Mouse (Mus musculus) spleen, postnatal 4 days (tissue): ENCODE measurements around the gene Map3k4.
"Not testable (repeated sequence)": the region's sequence is repeated elsewhere in the genome, so short reads cannot be mapped to it uniquely, and the experiment has no call there.

Source experiments
- DNase-seq, 2 experiments: peaks; one replicate each; pipeline ENCODE4 v3.0.0; 2022; ENCODE audit warnings: low spot score in 2 of 2

Gene Map3k4

GRCm38 (mm10) chr17:12224551-12224950 is 94.0 kb downstream of the Map3k4 start:
- DNase-seq = not testable (repeated sequence)

- no peak for DNase-seq
Measured at GRCm38 (mm10) chr17:12224145-12224544, 94.5 kb downstream of the Map3k4 start.

- DNase-seq = no peak
Measured at GRCm38 (mm10) chr17:12223682-12224081, 94.9 kb downstream of the Map3k4 start.

- DNase-seq = no peak
Measured at GRCm38 (mm10) chr17:12221926-12222325, 96.7 kb downstream of the Map3k4 start.

- no peak for DNase-seq
Measured at GRCm38 (mm10) chr17:12216224-12216623, 102.4 kb downstream of the Map3k4 start.

- no peak for DNase-seq
Measured at GRCm38 (mm10) chr17:12213430-12213829, 105.2 kb downstream of the Map3k4 start.

- DNase-seq = no peak
Measured at GRCm38 (mm10) chr17:12212341-12212740, 106.3 kb downstream of the Map3k4 start.

GRCm38 (mm10) chr17:12211890-12212289 is 106.7 kb downstream of the Map3k4 start:
- DNase-seq = no peak

GRCm38 (mm10) chr17:12210544-12211132 is 108.0 kb downstream of the Map3k4 start:
- peak; percentile 92 to 99 for DNase-seq

GRCm38 (mm10) chr17:12209481-12209880 is 109.1 kb downstream of the Map3k4 start:
- no peak for DNase-seq

- DNase-seq = no peak
Measured at GRCm38 (mm10) chr17:12207022-12207548, 111.5 kb downstream of the Map3k4 start.

- peak; percentile 73 to 83 for DNase-seq
Measured at GRCm38 (mm10) chr17:12206248-12206647, 112.3 kb downstream of the Map3k4 start.

GRCm38 (mm10) chr17:12205694-12206075 is 112.9 kb downstream of the Map3k4 start:
- peak; percentile 62 to 75 for DNase-seq

- DNase-seq = peak; percentile 88 to 89
Measured at GRCm38 (mm10) chr17:12205015-12205693, 113.4 kb downstream of the Map3k4 start.

GRCm38 (mm10) chr17:12204689-12205014 is 113.9 kb downstream of the Map3k4 start:
- no peak for DNase-seq

GRCm38 (mm10) chr17:12204246-12204645 is 114.3 kb downstream of the Map3k4 start:
- peak; percentile 55 to 75 for DNase-seq

GRCm38 (mm10) chr17:12203414-12203897 is 115.1 kb downstream of the Map3k4 start:
- DNase-seq = no peak

- no peak for DNase-seq
Measured at GRCm38 (mm10) chr17:12201086-12201485, 117.5 kb downstream of the Map3k4 start.

GRCm38 (mm10) chr17:12199933-12200332 is 118.7 kb downstream of the Map3k4 start:
- no peak for DNase-seq

- no peak for DNase-seq
Measured at GRCm38 (mm10) chr17:12195604-12196003, 123.0 kb downstream of the Map3k4 start.

- DNase-seq = no peak
Measured at GRCm38 (mm10) chr17:12195137-12195536, 123.5 kb downstream of the Map3k4 start.

GRCm38 (mm10) chr17:12187782-12188181 is 130.8 kb downstream of the Map3k4 start:
- DNase-seq = no peak

- no peak for DNase-seq
Measured at GRCm38 (mm10) chr17:12186341-12186740, 132.3 kb downstream of the Map3k4 start.
